Mouse (Mus musculus) embryonic facial prominence, embryonic 14.5 days (tissue): Measurements from ENCODE around the gene Idh1. TPM values are rescaled to one million over a fixed set of nuclear protein-coding genes. Genes with fewer than 3 reads are reported as not detected.

Experiments
- ATAC-seq: fragments of 200-750 bp; cut with Nextera tagmentation; 2 replicates; pipeline ENCODE4 v1.8.0; 2017; ENCODE audit warnings: low read depth, moderate number of reproducible peaks, moderate TSS enrichment
- DNase-seq: peaks from one replicate; pipeline ENCODE4 v3.0.0-alpha.2; 2015; ENCODE audit warnings: low spot score
- H3K27ac ChIP-seq: fragments of 300-500 bp; sonication (generic); replicated peaks from 2 replicates; pipeline ENCODE4 v1.5.1; 2014; ENCODE audit warnings: low read depth, mild to moderate bottlenecking, low read length, moderate library complexity
- H3K27me3 ChIP-seq: fragments of 300-500 bp; sonication (generic); replicated peaks from 2 replicates; pipeline ENCODE4 v1.6.1; 2014; ENCODE audit warnings: low read length; ENCODE audit not compliant: control insufficient read depth, insufficient read depth
- H3K36me3 ChIP-seq: fragments of 300-500 bp; sonication (generic); 2 replicates; pipeline ENCODE4 v1.6.1; 2014; ENCODE audit warnings: low read length, mixed read lengths; ENCODE audit not compliant: control insufficient read depth, insufficient read depth
- H3K4me1 ChIP-seq: fragments of 300-500 bp; sonication (generic); 2 replicates; pipeline ENCODE4 v1.6.1; 2014; ENCODE audit warnings: antibody characterized with exemption, low read length; ENCODE audit not compliant: control insufficient read depth, insufficient read depth
- H3K4me2 ChIP-seq: fragments of 300-500 bp; sonication (generic); 2 replicates; pipeline ENCODE4 v1.6.1; 2014; ENCODE audit warnings: low read depth, mild to moderate bottlenecking, low read length, moderate library complexity, mixed read lengths
- H3K4me3 ChIP-seq: fragments of 300-500 bp; sonication (generic); 2 replicates; pipeline ENCODE4 v1.5.1; 2014; ENCODE audit warnings: low read depth, mild to moderate bottlenecking, low read length
- H3K9ac ChIP-seq: fragments of 300-500 bp; sonication (generic); 2 replicates; pipeline ENCODE4 v1.6.1; 2014; ENCODE audit warnings: low read depth, mild to moderate bottlenecking, low read length, moderate library complexity, mixed read lengths
- H3K9me3 ChIP-seq: fragments of 300-500 bp; sonication (generic); 2 replicates; pipeline ENCODE4 v1.6.1; 2016; ENCODE audit warnings: low read length; ENCODE audit not compliant: control insufficient read depth
- WGBS: fragments of 180-500 bp; shearing (Covaris S2); extraction: QIAGEN DNeasy Blood & Tissue Kit; methylation state at CpG from one replicate; pipeline ENCODE4 v1.1.7; 2014; 5-methylcytosine and 5-hydroxymethylcytosine counted together
- polyA plus RNA-seq: library from polyadenylated mRNA; unstranded; fragments of >200 nt; fragmentation: Nextera tagmentation; extraction: Ambion mirVana; gene quantifications from 2 replicates; pipeline ENCODE4 v1.2.1, GENCODE M21; 2014

Idh1 gene
- polyA plus RNA-seq, 1 experiment from 2014 or later = 145 TPM

- H3K4me2 ChIP-seq = peak overlapping the region; percentile 74
- DNase-seq = peak; percentile 90
- WGBS = 5% methylated on average over 11 of the region's 11 CpGs
- H3K27ac ChIP-seq = peak overlapping the region; percentile 96
- no peak for ATAC-seq
- H3K36me3 ChIP-seq = peaks cover under 1% of the 10 kb centered on the region; the same call in 1 of the 2 replicates
- H3K27me3 ChIP-seq = no peaks in the 10 kb centered on the region
- peak overlapping the region; percentile 74 for H3K9ac ChIP-seq
- H3K9me3 ChIP-seq = no peaks in the 10 kb centered on the region
- H3K4me1 ChIP-seq = peaks cover 14% of the 10 kb centered on the region
- H3K4me3 ChIP-seq = peak overlapping the region; percentile 73
These were observed 6.6 kb downstream of the Idh1 start for GRCm38 (mm10) chr1:65179634-65180249.

GRCm38 (mm10) chr1:65178902-65179432, 7.3 kb downstream of the Idh1 start:
- H3K9ac ChIP-seq = peak overlapping the region; percentile 74
- WGBS = under 1% methylated on average over 39 of the region's 39 CpGs
- H3K36me3 ChIP-seq = peaks cover 8% of the 10 kb centered on the region; the same call in 1 of the 2 replicates
- DNase-seq (peak; percentile 98), ATAC-seq (peak; percentile 91)
- H3K27me3 ChIP-seq = no peaks in the 10 kb centered on the region
- H3K4me2 ChIP-seq = peak overlapping the region; percentile 74
- H3K9me3 ChIP-seq = no peaks in the 10 kb centered on the region
- peaks cover 14% of the 10 kb centered on the region for H3K4me1 ChIP-seq
- peak overlapping the region; percentile 96 for H3K27ac ChIP-seq
- peak overlapping the region; percentile 73 for H3K4me3 ChIP-seq

- Histone ChIP-seq H3K36me3 (peaks cover 12% of the 10 kb centered on the region; the same call in 1 of the 2 replicates), H3K27me3 (no peaks in the 10 kb centered on the region), H3K9me3 (no peaks in the 10 kb centered on the region), H3K4me3 (peak overlapping the region; percentile 73), H3K4me2 (peak overlapping the region; percentile 74), H3K9ac (peak overlapping the region; percentile 74), H3K4me1 (peaks cover 14% of the 10 kb centered on the region), H3K27ac (peak overlapping the region; percentile 96)
- DNase-seq (peak; percentile 96), ATAC-seq (peak; percentile 89)
- WGBS = 3% methylated on average over 26 of the region's 27 CpGs
These were observed 8.0 kb downstream of the Idh1 start for GRCm38 (mm10) chr1:65178126-65178901.

GRCm38 (mm10) chr1:65177452-65177851, 8.8 kb downstream of the Idh1 start:
- Histone ChIP-seq H3K4me2 (peak overlapping the region; percentile 74), H3K27ac (no peak overlapping the region), H3K9me3 (no peaks in the 10 kb centered on the region), H3K9ac (peak overlapping the region; percentile 74; the same call in 1 of the 2 replicates), H3K4me1 (peaks cover 14% of the 10 kb centered on the region), H3K4me3 (peak overlapping the region; percentile 73), H3K27me3 (no peaks in the 10 kb centered on the region), H3K36me3 (peaks cover 16% of the 10 kb centered on the region; the same call in 1 of the 2 replicates)
- ATAC-seq (no peak), DNase-seq (peak; percentile 24)
- WGBS = 22% methylated on average over 3 of the region's 3 CpGs

- no peaks in the 10 kb centered on the region for H3K9me3 ChIP-seq
- ATAC-seq = no peak
- H3K9ac ChIP-seq = no peak overlapping the region
- no peaks in the 10 kb centered on the region for H3K27me3 ChIP-seq
- H3K4me3 ChIP-seq = no peak overlapping the region
- no peak overlapping the region for H3K27ac ChIP-seq
- H3K36me3 ChIP-seq = peaks cover 21% of the 10 kb centered on the region; the same call in 1 of the 2 replicates
- peaks cover 14% of the 10 kb centered on the region for H3K4me1 ChIP-seq
- H3K4me2 ChIP-seq = peak overlapping the region; percentile 74
- DNase-seq = no peak
- WGBS = 79% methylated on average over 5 of the region's 5 CpGs
These were observed 9.4 kb downstream of the Idh1 start for GRCm38 (mm10) chr1:65176912-65177311.

- Histone ChIP-seq H3K9ac (no peak overlapping the region), H3K27me3 (no peaks in the 10 kb centered on the region), H3K4me1 (peaks cover 14% of the 10 kb centered on the region), H3K4me2 (no peak overlapping the region), H3K9me3 (no peaks in the 10 kb centered on the region), H3K36me3 (peaks cover 28% of the 10 kb centered on the region), H3K4me3 (no peak overlapping the region), H3K27ac (no peak overlapping the region)
- WGBS = 81% methylated on average over 4 of the region's 4 CpGs
- no peak for DNase-seq
- no peak for ATAC-seq
These were observed 10.1 kb downstream of the Idh1 start for GRCm38 (mm10) chr1:65176171-65176570.

GRCm38 (mm10) chr1:65173716-65174115, 12.6 kb downstream of the Idh1 start:
- ATAC-seq = no peak
- H3K4me2 ChIP-seq = no peak overlapping the region
- H3K9ac ChIP-seq = no peak overlapping the region
- H3K9me3 ChIP-seq = no peaks in the 10 kb centered on the region
- 89% methylated on average over 2 of the region's 2 CpGs for WGBS
- H3K36me3 ChIP-seq = peaks cover 51% of the 10 kb centered on the region
- H3K27ac ChIP-seq = no peak overlapping the region
- DNase-seq = no peak
- peaks cover 14% of the 10 kb centered on the region for H3K4me1 ChIP-seq
- H3K27me3 ChIP-seq = no peaks in the 10 kb centered on the region
- no peak overlapping the region for H3K4me3 ChIP-seq

GRCm38 (mm10) chr1:65171579-65171978, 14.7 kb downstream of the Idh1 start:
- 89% methylated on average over 4 of the region's 4 CpGs for WGBS
- Histone ChIP-seq H3K27ac (no peak overlapping the region), H3K27me3 (no peaks in the 10 kb centered on the region), H3K4me1 (peaks cover 10% of the 10 kb centered on the region; the same call in 1 of the 2 replicates), H3K4me3 (no peak overlapping the region), H3K4me2 (no peak overlapping the region), H3K36me3 (peaks cover 73% of the 10 kb centered on the region), H3K9ac (no peak overlapping the region), H3K9me3 (no peaks in the 10 kb centered on the region)
- no peak for DNase-seq
- ATAC-seq = peak; percentile 50; the same call in 1 of the 2 replicates
